Mouse (Mus musculus) mammary gland, adult 2 months (tissue): ENCODE data around the gene Esrra. TPM values are rescaled to one million over a fixed set of nuclear protein-coding genes. Genes with fewer than 3 reads are reported as not detected.

Experiments used
- polyA plus RNA-seq: library from polyadenylated mRNA; depleted of rRNA; stranded (reverse); fragments of >200 nt; gene quantifications from 2 replicates; pipeline ENCODE4 v1.2.3, GENCODE M21; 2012; ENCODE audit warnings: low replicate concordance; rRNA removed

Gene Esrra
- 79.8 and 98.9 TPM in 2 replicates for polyA plus RNA-seq

DNA sequence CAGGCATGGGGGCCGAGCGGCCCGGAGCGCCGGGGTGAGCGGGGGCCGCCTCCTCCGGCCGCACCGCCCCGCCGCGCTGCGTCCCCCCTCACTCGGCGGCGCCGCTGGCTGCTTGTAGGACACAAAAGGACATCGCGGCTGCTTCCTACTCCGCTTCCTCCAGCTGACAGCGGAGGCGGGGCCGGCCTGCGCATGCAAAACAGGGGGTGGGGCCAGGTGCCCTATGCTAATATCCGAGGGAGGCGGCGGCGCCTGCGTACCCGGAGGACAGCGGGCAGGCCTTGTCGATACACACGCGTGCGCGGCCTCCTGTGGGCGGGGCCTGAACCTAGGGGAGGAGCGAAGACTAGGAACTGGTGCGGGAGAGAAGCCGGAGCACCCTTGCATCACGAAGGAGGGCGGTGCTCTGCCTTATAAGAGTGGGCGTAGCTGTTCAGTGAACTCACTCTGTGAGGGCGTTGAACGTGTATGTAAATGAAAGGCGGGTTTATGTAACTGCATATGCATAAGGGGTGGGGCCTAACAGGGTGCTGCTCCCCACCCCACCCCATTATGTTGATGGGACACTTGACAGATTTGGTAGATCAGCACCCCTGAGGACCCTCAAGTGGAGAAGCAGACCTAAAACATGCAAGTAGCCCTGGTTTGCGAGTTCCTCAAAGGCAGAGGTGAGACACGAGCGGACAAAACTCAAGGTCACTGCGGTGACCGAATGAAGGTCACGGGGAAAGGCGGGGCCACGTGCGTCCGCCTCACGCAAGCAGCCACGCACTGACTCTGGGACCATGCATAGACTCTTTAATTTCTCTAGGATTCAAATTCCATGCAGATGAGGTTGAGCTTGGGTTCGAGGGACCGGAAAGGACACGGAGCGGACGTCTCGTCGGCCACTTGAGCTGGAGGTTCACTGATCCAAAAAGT, at the start of gene Esrra:
TSS of gene Esrra (minus strand) at position 167 of the 921 bp plus-strand sequence.

GRCm38 (mm10) chr19:6942249-6942691, 20.7 kb upstream of the Esrra start, which contains the start of gene Gpr137:
TSS of gene Gpr137 (minus strand) at chr19:6942480.

DNA sequence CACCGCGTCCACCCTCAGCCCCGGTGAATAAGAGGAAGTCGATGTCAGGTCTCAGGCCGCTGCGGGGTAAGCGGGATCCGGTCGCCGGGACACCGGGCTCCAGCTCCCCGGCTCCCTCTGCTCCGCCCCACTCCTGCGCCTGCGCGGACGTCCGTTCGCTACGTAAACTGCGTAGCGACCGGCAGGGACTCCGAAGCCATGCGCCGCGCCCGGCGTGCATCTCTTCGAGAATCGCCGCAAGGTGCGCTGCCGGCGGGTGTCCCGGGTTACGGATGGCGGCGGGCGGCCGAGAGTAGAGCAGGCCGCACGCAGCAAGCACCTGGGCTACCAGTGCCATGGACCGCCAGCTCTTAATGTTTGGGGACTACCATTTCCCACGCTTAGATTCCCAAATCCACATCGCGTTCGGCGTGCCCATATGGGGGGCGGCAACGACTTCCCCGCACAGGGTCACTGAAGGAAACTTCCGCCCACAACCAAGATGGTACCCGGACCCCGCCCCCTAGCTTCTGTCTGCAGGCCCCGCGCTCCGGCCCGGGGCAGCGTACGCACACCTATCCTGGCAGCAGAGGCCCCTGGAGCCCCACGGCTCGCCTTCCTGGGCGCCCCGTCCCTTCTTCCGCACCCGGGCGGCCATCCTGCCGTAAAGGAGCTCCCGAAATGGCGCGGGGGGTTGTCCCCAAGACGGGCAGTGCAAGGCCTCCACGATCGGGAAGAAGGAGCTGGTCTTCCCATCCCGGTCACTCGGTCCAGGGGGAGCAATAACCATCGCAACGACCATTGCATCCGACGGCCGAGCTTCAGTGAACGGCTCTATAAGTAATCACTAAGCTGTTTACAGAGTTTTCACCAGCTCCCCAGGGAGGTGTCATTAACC, 20.0 kb upstream of the Esrra start, which contains the start of gene Bad:
TSS of gene Bad (plus strand) at position 490 of the 877 bp plus-strand sequence.

GRCm38 (mm10) chr19:6934195-6934977, 12.8 kb upstream of the Esrra start, which contains the start of gene Kcnk4:
TSS of gene Kcnk4 (minus strand) at chr19:6934515.

GRCm38 (mm10) chr19:6925307-6925573, 3.6 kb upstream of the Esrra start, which contains the start of gene Catsperz:
TSS of gene Catsperz (minus strand) at chr19:6925380.

DNA sequence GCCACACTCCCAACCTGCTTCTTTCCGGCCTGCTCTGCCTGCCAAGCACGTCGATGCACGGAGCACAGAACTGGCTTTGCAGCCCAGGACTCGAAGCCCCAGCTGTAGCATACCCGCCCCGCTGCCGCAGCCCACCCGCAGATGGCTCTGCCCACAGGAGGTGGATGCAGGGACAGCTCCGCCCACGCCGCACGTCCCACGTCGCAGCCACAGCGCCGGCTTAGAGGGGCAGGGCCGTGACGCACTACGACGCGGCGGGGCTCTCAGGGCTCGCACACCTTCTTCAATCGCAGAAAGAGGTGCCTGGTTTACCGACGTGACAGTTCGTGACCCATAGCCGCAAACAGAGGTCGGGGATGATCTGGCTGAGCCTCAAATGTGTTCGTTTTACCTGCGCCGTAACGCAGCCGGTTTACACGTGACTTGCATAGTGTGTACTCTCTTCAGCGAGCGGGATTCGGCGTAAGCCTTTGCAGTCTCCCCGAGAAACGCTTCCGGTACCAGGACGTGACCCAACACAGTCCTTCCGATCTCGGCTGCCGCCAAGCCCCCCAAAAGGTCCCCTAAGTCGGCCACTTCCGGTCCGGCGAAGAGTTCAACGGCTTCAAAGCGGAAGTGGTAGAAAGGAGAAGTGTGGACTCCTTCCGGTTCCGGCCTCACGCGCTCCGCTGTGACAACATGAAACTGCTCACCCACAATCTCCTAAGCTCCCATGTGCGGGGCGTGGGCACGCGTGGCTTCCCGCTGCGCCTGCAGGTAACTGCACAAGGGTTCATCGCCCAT, 11.9 kb downstream of the Esrra start, which contains the start of the genes Trmt112 and Prdx5:
TSS of gene Trmt112 (plus strand) at position 192 of the 783 bp plus-strand sequence.
TSS of gene Prdx5 (minus strand) at position 600 of the 783 bp plus-strand sequence.

Other genes starting within 250 kb of the Esrra start
- gene Rps6ka4, start 81.2 kb downstream of the Esrra start, polyA plus RNA-seq, result 29.2 and 54.2 TPM in 2 replicates
- 18.4 and 61.9 TPM in 2 replicates for gene Ccdc88b, start 63.6 kb downstream of the Esrra start, polyA plus RNA-seq
- 96.6 and 166 TPM in 2 replicates for gene Trmt112, start 12.1 kb downstream of the Esrra start, polyA plus RNA-seq
- 110 and 125 TPM in 2 replicates for gene Prdx5, start 11.7 kb downstream of the Esrra start, polyA plus RNA-seq
- 0.30 and 0.69 TPM in 2 replicates for gene Catsperz, start 3.6 kb upstream of the Esrra start, polyA plus RNA-seq
- 0.11 and 0.17 TPM in 2 replicates for gene Kcnk4, start 12.7 kb upstream of the Esrra start, polyA plus RNA-seq
- gene Bad, start 20.0 kb upstream of the Esrra start, polyA plus RNA-seq, result 43.2 and 81.2 TPM in 2 replicates
- 97.2 and 124 TPM in 2 replicates for gene Gpr137, start 20.7 kb upstream of the Esrra start, polyA plus RNA-seq
- 86.1 and 130 TPM in 2 replicates for gene Ppp1r14b, start 53.2 kb upstream of the Esrra start, polyA plus RNA-seq
- 73.1 and 79.6 TPM in 2 replicates for gene Plcb3, start 54.7 kb upstream of the Esrra start, polyA plus RNA-seq
- 20.6 and 22.2 TPM in 2 replicates for gene Fkbp2, start 58.7 kb upstream of the Esrra start, polyA plus RNA-seq
- 95.9 and 128 TPM in 2 replicates for gene Vegfb, start 65.8 kb upstream of the Esrra start, polyA plus RNA-seq
- gene Dnajc4, start 70.8 kb upstream of the Esrra start, polyA plus RNA-seq, result 55.4 and 59.2 TPM in 2 replicates
- gene Nudt22, start 74.3 kb upstream of the Esrra start, polyA plus RNA-seq, result 39.2 and 39.4 TPM in 2 replicates
- gene Trpt1, start 74.3 kb upstream of the Esrra start, polyA plus RNA-seq, result 16.4 and 21.2 TPM in 2 replicates
- gene Fermt3, start 97.7 kb upstream of the Esrra start, polyA plus RNA-seq, result 50.9 and 104 TPM in 2 replicates
- gene Stip1, start 118.2 kb upstream of the Esrra start, polyA plus RNA-seq, result 30.7 and 38.6 TPM in 2 replicates
- gene Macrod1, start 135.0 kb upstream of the Esrra start, polyA plus RNA-seq, result 83.4 and 120 TPM in 2 replicates
- gene Flrt1, start 183.9 kb upstream of the Esrra start, polyA plus RNA-seq, result 0.16 and 0.17 TPM in 2 replicates